Mouse (Mus musculus): ENCODE results near the gene Gga3. TPM values are rescaled to one million over a fixed set of nuclear protein-coding genes. Genes with fewer than 3 reads are reported as not detected.
A peak's percentile ranks its signal among the peaks of the same experiment; 100 is the strongest.

Gene Gga3
- polyA plus RNA-seq, 1 experiment from 2014 or later, result 16.8 TPM

- Histone ChIP-seq H3K9ac (ENCODE audit: low read depth, low read length) (peak overlapping the region; percentile 49), H3K4me2 (ENCODE audit: low read depth, low read length) (no peak overlapping the region)
- 73% methylated on average over 15 of the region's 15 CpGs for WGBS
Observed at GRCm38 (mm10) chr11:115615108-115615825, 11.4 kb upstream of the Gga3 start.

GRCm38 (mm10) chr11:115614346-115615107 lies 10.7 kb upstream of the Gga3 start:
- H3K4me2 ChIP-seq (ENCODE audit: low read depth, low read length), result no peak overlapping the region
- 85% methylated on average over 10 of the region's 10 CpGs for WGBS
- no peak overlapping the region for H3K9ac ChIP-seq (ENCODE audit: low read depth, low read length)
- no peaks in the 10 kb centered on the region for H3K36me3 ChIP-seq (ENCODE audit: control insufficient read depth, insufficient read depth, low read length)
- H3K4me3 ChIP-seq (ENCODE audit: low read length), result no peak overlapping the region
- H3K27ac ChIP-seq (ENCODE audit: low read length), result no peak overlapping the region
- no peak for ATAC-seq
- H3K4me1 ChIP-seq (ENCODE audit: control insufficient read depth, insufficient read depth, low read length), result peaks cover 15% of the 10 kb centered on the region
- H3K9me3 ChIP-seq (ENCODE audit: control insufficient read depth, low read length), result no peaks in the 10 kb centered on the region
- H3K27me3 ChIP-seq (replicated peaks; ENCODE audit: control insufficient read depth, insufficient read depth, low read length), result no peaks in the 10 kb centered on the region

More at GRCm38 (mm10) chr11:115615108-115615825, 11.4 kb upstream of the Gga3 start:
- Histone ChIP-seq H3K27me3 (replicated peaks; ENCODE audit: control insufficient read depth, insufficient read depth, low read length) (no peaks in the 10 kb centered on the region), H3K36me3 (ENCODE audit: control insufficient read depth, insufficient read depth, low read length) (0 out of 2 replicates have a peak, but pooled peaks cover 3% of the 10 kb centered on the region), H3K27ac (ENCODE audit: low read length) (peak overlapping the region; percentile 15; the same call in 1 of the 2 replicates), H3K4me3 (ENCODE audit: low read length) (no peak overlapping the region), H3K4me1 (ENCODE audit: control insufficient read depth, insufficient read depth, low read length) (peaks cover 15% of the 10 kb centered on the region), H3K9me3 (ENCODE audit: control insufficient read depth, low read length) (no peaks in the 10 kb centered on the region)
- no peak for ATAC-seq

DNA sequence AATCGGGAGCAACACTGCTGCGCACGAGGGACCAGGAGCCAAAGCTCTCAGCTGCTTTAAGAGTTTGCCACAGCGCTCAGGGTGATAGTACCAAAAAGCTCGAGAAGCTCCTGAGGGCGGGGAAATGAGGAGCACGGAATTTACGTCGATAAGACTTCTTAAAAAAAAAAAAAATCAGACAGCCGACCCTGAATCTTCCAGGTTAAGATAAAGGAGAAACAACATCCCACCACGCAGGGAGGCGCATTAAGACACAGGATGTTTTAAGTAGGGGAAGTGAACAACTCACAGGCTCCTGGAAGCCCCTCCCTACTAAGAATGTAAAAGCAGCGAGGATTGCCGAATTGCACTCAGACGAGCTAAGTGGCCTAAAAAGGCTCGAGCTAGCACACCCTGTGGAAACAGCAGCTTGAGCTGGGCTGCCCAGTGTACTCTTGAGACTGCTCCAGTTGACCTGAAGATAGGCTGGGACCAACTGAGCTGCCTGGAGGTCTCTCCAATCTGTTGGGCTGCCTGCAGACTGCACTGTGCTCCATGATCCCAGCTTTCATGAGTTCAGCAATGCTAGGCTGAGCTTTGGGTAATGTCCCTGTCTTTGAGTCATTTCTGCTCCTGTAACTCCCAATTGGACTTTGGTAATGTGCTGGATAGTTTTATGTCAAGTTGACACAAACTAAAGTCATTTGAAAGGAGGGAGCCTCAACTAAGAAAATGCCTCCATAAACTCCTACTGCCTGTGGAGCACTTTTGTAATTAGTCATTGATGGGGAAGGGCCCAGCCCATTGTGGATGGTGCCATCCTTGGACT lies 9.5 kb upstream of the Gga3 start:
- peak overlapping the region; percentile 80 for H3K9ac ChIP-seq (ENCODE audit: low read depth, low read length)
- H3K36me3 ChIP-seq (ENCODE audit: control insufficient read depth, insufficient read depth, low read length), result peaks cover 2% of the 10 kb centered on the region; the same call in 1 of the 2 replicates
- peaks cover 15% of the 10 kb centered on the region for H3K4me1 ChIP-seq (ENCODE audit: control insufficient read depth, insufficient read depth, low read length)
- ATAC-seq, result peak; percentile 3; the same call in 1 of the 2 replicates
- peak overlapping the region; percentile 69 for H3K4me3 ChIP-seq (ENCODE audit: low read length)
- peak overlapping the region; percentile 96 for H3K27ac ChIP-seq (ENCODE audit: low read length)
- H3K9me3 ChIP-seq (ENCODE audit: control insufficient read depth, low read length), result no peaks in the 10 kb centered on the region
- peak overlapping the region; percentile 90 for H3K4me2 ChIP-seq (ENCODE audit: low read depth, low read length)
- no peaks in the 10 kb centered on the region for H3K27me3 ChIP-seq (replicated peaks; ENCODE audit: control insufficient read depth, insufficient read depth, low read length)
- under 1% methylated on average over 16 of the region's 16 CpGs for WGBS

- H3K27me3 ChIP-seq (replicated peaks; ENCODE audit: control insufficient read depth, insufficient read depth, low read length), result no peaks in the 10 kb centered on the region
- WGBS, result under 1% methylated on average over 79 of the region's 80 CpGs
- H3K9ac ChIP-seq (ENCODE audit: low read depth, low read length), result peak within 1 kb of the TSS; percentile 80
- peak within 1 kb of the TSS; percentile 90 for H3K4me2 ChIP-seq (ENCODE audit: low read depth, low read length)
- peaks cover 15% of the 10 kb centered on the region for H3K4me1 ChIP-seq (ENCODE audit: control insufficient read depth, insufficient read depth, low read length)
- no peaks in the 10 kb centered on the region for H3K9me3 ChIP-seq (ENCODE audit: control insufficient read depth, low read length)
- H3K27ac ChIP-seq (ENCODE audit: low read length), result peak within 1 kb of the TSS; percentile 96
- H3K36me3 ChIP-seq (ENCODE audit: control insufficient read depth, insufficient read depth, low read length), result peaks cover 2% of the 10 kb centered on the region
- H3K4me3 ChIP-seq (ENCODE audit: low read length), result peak within 1 kb of the TSS; percentile 69
- peak; percentile 92 for ATAC-seq
Observed at GRCm38 (mm10) chr11:115612410-115613137, 8.7 kb upstream of the Gga3 start, which contains the start of gene Mif4gd. Mif4gd (minus strand) TSS chr11:115612969.

- ATAC-seq, result peak; percentile 37
- Histone ChIP-seq H3K9me3 (ENCODE audit: control insufficient read depth, low read length) (no peaks in the 10 kb centered on the region), H3K4me2 (ENCODE audit: low read depth, low read length) (peak overlapping the region; percentile 90), H3K36me3 (ENCODE audit: control insufficient read depth, insufficient read depth, low read length) (peaks cover 6% of the 10 kb centered on the region), H3K4me1 (ENCODE audit: control insufficient read depth, insufficient read depth, low read length) (peaks cover 15% of the 10 kb centered on the region), H3K9ac (ENCODE audit: low read depth, low read length) (peak overlapping the region; percentile 80), H3K4me3 (ENCODE audit: low read length) (peak overlapping the region; percentile 69), H3K27me3 (replicated peaks; ENCODE audit: control insufficient read depth, insufficient read depth, low read length) (no peaks in the 10 kb centered on the region), H3K27ac (ENCODE audit: low read length) (peak overlapping the region; percentile 96)
- 2% methylated on average over 13 of the region's 13 CpGs for WGBS
Observed at GRCm38 (mm10) chr11:115612059-115612409, 8.2 kb upstream of the Gga3 start.

- peak overlapping the region; percentile 80; the same call in 1 of the 2 replicates for H3K9ac ChIP-seq (ENCODE audit: low read depth, low read length)
- 66% methylated on average over 6 of the region's 6 CpGs for WGBS
- H3K4me2 ChIP-seq (ENCODE audit: low read depth, low read length), result no peak overlapping the region
Observed at GRCm38 (mm10) chr11:115611173-115611572, 7.3 kb upstream of the Gga3 start.

GRCm38 (mm10) chr11:115609576-115609975 lies 5.7 kb upstream of the Gga3 start:
- no peaks in the 10 kb centered on the region for H3K9me3 ChIP-seq (ENCODE audit: control insufficient read depth, low read length)
- ATAC-seq, result no peak
- H3K36me3 ChIP-seq (ENCODE audit: control insufficient read depth, insufficient read depth, low read length), result peaks cover 16% of the 10 kb centered on the region
- no peak overlapping the region for H3K9ac ChIP-seq (ENCODE audit: low read depth, low read length)
- WGBS, result 67% methylated on average over 3 of the region's 3 CpGs
- H3K4me2 ChIP-seq (ENCODE audit: low read depth, low read length), result no peak overlapping the region
- H3K27me3 ChIP-seq (replicated peaks; ENCODE audit: control insufficient read depth, insufficient read depth, low read length), result no peaks in the 10 kb centered on the region
- peaks cover 22% of the 10 kb centered on the region for H3K4me1 ChIP-seq (ENCODE audit: control insufficient read depth, insufficient read depth, low read length)
- H3K27ac ChIP-seq (ENCODE audit: low read length), result no peak overlapping the region
- no peak overlapping the region for H3K4me3 ChIP-seq (ENCODE audit: low read length)

More at GRCm38 (mm10) chr11:115611173-115611572, 7.3 kb upstream of the Gga3 start:
- Histone ChIP-seq H3K27me3 (replicated peaks; ENCODE audit: control insufficient read depth, insufficient read depth, low read length) (no peaks in the 10 kb centered on the region), H3K4me3 (ENCODE audit: low read length) (no peak overlapping the region), H3K9me3 (ENCODE audit: control insufficient read depth, low read length) (no peaks in the 10 kb centered on the region), H3K4me1 (ENCODE audit: control insufficient read depth, insufficient read depth, low read length) (peaks cover 15% of the 10 kb centered on the region), H3K36me3 (ENCODE audit: control insufficient read depth, insufficient read depth, low read length) (peaks cover 12% of the 10 kb centered on the region), H3K27ac (ENCODE audit: low read length) (0 out of 2 replicates have a peak overlapping the region, but pooled peaks have one; percentile 96)
- no peak for ATAC-seq

- Histone ChIP-seq H3K36me3 (ENCODE audit: control insufficient read depth, insufficient read depth, low read length) (peaks cover 16% of the 10 kb centered on the region), H3K4me1 (ENCODE audit: control insufficient read depth, insufficient read depth, low read length) (peaks cover 20% of the 10 kb centered on the region), H3K9ac (ENCODE audit: low read depth, low read length) (no peak overlapping the region), H3K27me3 (replicated peaks; ENCODE audit: control insufficient read depth, insufficient read depth, low read length) (no peaks in the 10 kb centered on the region), H3K4me2 (ENCODE audit: low read depth, low read length) (no peak overlapping the region), H3K27ac (ENCODE audit: low read length) (no peak overlapping the region), H3K4me3 (ENCODE audit: low read length) (no peak overlapping the region), H3K9me3 (ENCODE audit: control insufficient read depth, low read length) (no peaks in the 10 kb centered on the region)
- ATAC-seq, result no peak
- WGBS, result 77% methylated on average over 23 of the region's 23 CpGs
Observed at GRCm38 (mm10) chr11:115608421-115609399, 4.9 kb upstream of the Gga3 start.

Measured in intestine, embryonic 16.5 days (tissue).